Mouse (Mus musculus): ENCODE measurements around the gene Urb2. TPM values are rescaled to one million over a fixed set of nuclear protein-coding genes. Genes with fewer than 3 reads are reported as not detected.
"Not testable (repeated sequence)": the region's sequence is repeated elsewhere in the genome, so short reads cannot be mapped to it uniquely, and the experiment has no call there.

The Urb2 gene
- polyA plus RNA-seq, 2 experiments, result 6.7 to 11.9 TPM

DNA sequence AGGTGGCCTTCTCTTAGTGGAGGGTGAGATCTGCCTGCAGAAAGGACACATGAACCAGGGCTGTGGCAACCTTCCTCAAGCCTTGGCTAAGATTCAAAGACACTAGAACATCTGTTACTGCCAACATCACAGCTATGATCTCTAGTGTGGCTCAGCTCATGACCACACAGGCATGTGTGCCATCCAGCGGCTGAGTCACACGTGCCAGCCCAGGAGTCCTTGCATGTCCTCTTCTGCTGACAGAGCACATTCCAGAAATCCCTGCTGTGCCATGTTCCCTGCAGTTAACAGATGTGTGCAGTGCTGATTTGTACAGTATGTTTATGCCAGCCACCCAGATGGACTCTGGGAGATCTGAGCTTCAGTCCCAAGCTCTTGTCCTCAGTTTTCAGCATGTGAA lies 21.7 kb upstream of the Urb2 start:
- TF ChIP-seq POLR2A (IDR thresholded peaks at IDR 0.05; ENCODE audit: borderline replicate concordance, extremely low read depth, insufficient read depth, insufficient read length), result no peak
- H3K9ac ChIP-seq (ENCODE audit: low read depth, low read length, severe bottlenecking), result no peak overlapping the region
- no peaks in the 10 kb centered on the region for H3K4me1 ChIP-seq (ENCODE audit: control insufficient read depth, insufficient read depth, low read length)
- no peak overlapping the region for H3K4me2 ChIP-seq (replicated peaks; ENCODE audit: low read depth, low read length, severe bottlenecking)
- no peaks in the 10 kb centered on the region for H3K27me3 ChIP-seq (ENCODE audit: control insufficient read depth, insufficient read depth, low read length)
- ATAC-seq (ENCODE audit: low FRiP score, low read depth) (no peak), DNase-seq (ENCODE audit: low spot score) (no peak)
- H3K4me3 ChIP-seq (replicated peaks; ENCODE audit: low read length), result no peak overlapping the region
- WGBS, result 69% methylated on average over 2 of the region's 2 CpGs
- no peak overlapping the region for H3K27ac ChIP-seq (replicated peaks; ENCODE audit: low read depth, low read length)
- peaks cover 77% of the 10 kb centered on the region for H3K36me3 ChIP-seq (ENCODE audit: control insufficient read depth, insufficient read depth, low read length)
- no peaks in the 10 kb centered on the region for H3K9me3 ChIP-seq (ENCODE audit: control insufficient read depth, low read length)

GRCm38 (mm10) chr8:124002546-124003108 lies 18.7 kb upstream of the Urb2 start:
- no peak overlapping the region for H3K4me2 ChIP-seq (replicated peaks; ENCODE audit: low read depth, low read length, severe bottlenecking)
- DNase-seq (ENCODE audit: low spot score) (no peak), ATAC-seq (ENCODE audit: low FRiP score, low read depth) (no peak)
- H3K9me3 ChIP-seq (ENCODE audit: control insufficient read depth, low read length), result no peaks in the 10 kb centered on the region
- no peaks in the 10 kb centered on the region for H3K4me1 ChIP-seq (ENCODE audit: control insufficient read depth, insufficient read depth, low read length)
- no peak for TF ChIP-seq POLR2A (IDR thresholded peaks at IDR 0.05; ENCODE audit: borderline replicate concordance, extremely low read depth, insufficient read depth, insufficient read length)
- peaks cover 79% of the 10 kb centered on the region for H3K36me3 ChIP-seq (ENCODE audit: control insufficient read depth, insufficient read depth, low read length)
- no peak overlapping the region for H3K9ac ChIP-seq (ENCODE audit: low read depth, low read length, severe bottlenecking)
- no peaks in the 10 kb centered on the region for H3K27me3 ChIP-seq (ENCODE audit: control insufficient read depth, insufficient read depth, low read length)
- H3K4me3 ChIP-seq (replicated peaks; ENCODE audit: low read length), result no peak overlapping the region
- no peak overlapping the region for H3K27ac ChIP-seq (replicated peaks; ENCODE audit: low read depth, low read length)
- WGBS, result 92% methylated on average over 10 of the region's 10 CpGs

- ATAC-seq (ENCODE audit: low FRiP score, low read depth) (no peak), DNase-seq (ENCODE audit: low spot score) (no peak)
- WGBS, result 61% methylated on average over 6 of the region's 6 CpGs
- no peak for TF ChIP-seq POLR2A (IDR thresholded peaks at IDR 0.05; ENCODE audit: borderline replicate concordance, extremely low read depth, insufficient read depth, insufficient read length)
- Histone ChIP-seq H3K27me3 (ENCODE audit: control insufficient read depth, insufficient read depth, low read length) (no peaks in the 10 kb centered on the region), H3K4me3 (replicated peaks; ENCODE audit: low read length) (no peak overlapping the region), H3K4me1 (ENCODE audit: control insufficient read depth, insufficient read depth, low read length) (no peaks in the 10 kb centered on the region), H3K9ac (ENCODE audit: low read depth, low read length, severe bottlenecking) (no peak overlapping the region), H3K36me3 (ENCODE audit: control insufficient read depth, insufficient read depth, low read length) (peaks cover 63% of the 10 kb centered on the region), H3K4me2 (replicated peaks; ENCODE audit: low read depth, low read length, severe bottlenecking) (no peak overlapping the region), H3K27ac (replicated peaks; ENCODE audit: low read depth, low read length) (no peak overlapping the region), H3K9me3 (ENCODE audit: control insufficient read depth, low read length) (no peaks in the 10 kb centered on the region)
These were observed 13.5 kb upstream of the Urb2 start for GRCm38 (mm10) chr8:124007829-124008228.

DNA sequence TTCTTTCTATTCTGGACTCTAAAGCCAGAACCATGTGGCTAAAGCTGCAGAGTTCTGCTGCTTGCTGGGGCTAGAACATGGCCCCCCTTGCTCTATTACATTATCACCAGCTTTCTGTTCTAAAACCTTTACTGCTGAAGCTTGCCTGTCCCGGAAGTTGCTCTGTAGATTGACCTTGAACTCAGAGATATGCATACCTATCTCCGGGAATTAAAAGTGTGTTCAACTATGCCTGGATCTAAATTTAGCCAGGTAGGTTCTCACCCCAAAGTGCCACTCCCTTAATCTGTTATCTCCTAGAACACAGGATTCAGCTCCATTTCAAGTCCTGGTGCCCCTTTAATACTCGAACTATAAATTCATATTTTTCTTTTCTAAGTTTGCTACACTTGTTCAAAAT lies 9.7 kb upstream of the Urb2 start:
- no peak overlapping the region for H3K4me3 ChIP-seq (replicated peaks; ENCODE audit: low read length)
- H3K27me3 ChIP-seq (ENCODE audit: control insufficient read depth, insufficient read depth, low read length), result no peaks in the 10 kb centered on the region
- ATAC-seq (ENCODE audit: low FRiP score, low read depth) (no peak), DNase-seq (ENCODE audit: low spot score) (no peak)
- no peaks in the 10 kb centered on the region for H3K9me3 ChIP-seq (ENCODE audit: control insufficient read depth, low read length)
- peaks cover 30% of the 10 kb centered on the region for H3K36me3 ChIP-seq (ENCODE audit: control insufficient read depth, insufficient read depth, low read length)
- H3K4me1 ChIP-seq (ENCODE audit: control insufficient read depth, insufficient read depth, low read length), result no peaks in the 10 kb centered on the region
- H3K9ac ChIP-seq (ENCODE audit: low read depth, low read length, severe bottlenecking), result no peak overlapping the region
- 79% methylated on average over 3 of the region's 3 CpGs for WGBS
- H3K4me2 ChIP-seq (replicated peaks; ENCODE audit: low read depth, low read length, severe bottlenecking), result no peak overlapping the region
- H3K27ac ChIP-seq (replicated peaks; ENCODE audit: low read depth, low read length), result no peak overlapping the region
- no peak for TF ChIP-seq POLR2A (IDR thresholded peaks at IDR 0.05; ENCODE audit: borderline replicate concordance, extremely low read depth, insufficient read depth, insufficient read length)

- no peak overlapping the region for H3K4me3 ChIP-seq (replicated peaks; ENCODE audit: low read length)
- over 99% methylated on average over 3 of the region's 3 CpGs for WGBS
These were observed 9.2 kb upstream of the Urb2 start for GRCm38 (mm10) chr8:124011989-124012586.

GRCm38 (mm10) chr8:124014299-124014698 lies 7.0 kb upstream of the Urb2 start:
- H3K9me3 ChIP-seq (ENCODE audit: control insufficient read depth, low read length); H3K4me2 ChIP-seq (replicated peaks; ENCODE audit: low read depth, low read length, severe bottlenecking); H3K36me3 ChIP-seq (ENCODE audit: control insufficient read depth, insufficient read depth, low read length); DNase-seq (ENCODE audit: low spot score); H3K4me1 ChIP-seq (ENCODE audit: control insufficient read depth, insufficient read depth, low read length); ATAC-seq (ENCODE audit: low FRiP score, low read depth); H3K27me3 ChIP-seq (ENCODE audit: control insufficient read depth, insufficient read depth, low read length); H3K27ac ChIP-seq (replicated peaks; ENCODE audit: low read depth, low read length); H3K4me3 ChIP-seq (replicated peaks; ENCODE audit: low read length); H3K9ac ChIP-seq (ENCODE audit: low read depth, low read length, severe bottlenecking): not testable (repeated sequence)
- WGBS, result 94% methylated on average over 7 of the region's 7 CpGs

More at GRCm38 (mm10) chr8:124011989-124012586, 9.2 kb upstream of the Urb2 start:
- no peak overlapping the region for H3K9ac ChIP-seq (ENCODE audit: low read depth, low read length, severe bottlenecking)
- no peaks in the 10 kb centered on the region for H3K9me3 ChIP-seq (ENCODE audit: control insufficient read depth, low read length)
- H3K4me1 ChIP-seq (ENCODE audit: control insufficient read depth, insufficient read depth, low read length), result no peaks in the 10 kb centered on the region
- TF ChIP-seq POLR2A (IDR thresholded peaks at IDR 0.05; ENCODE audit: borderline replicate concordance, extremely low read depth, insufficient read depth, insufficient read length), result no peak
- peaks cover 25% of the 10 kb centered on the region for H3K36me3 ChIP-seq (ENCODE audit: control insufficient read depth, insufficient read depth, low read length)
- ATAC-seq (ENCODE audit: low FRiP score, low read depth) (no peak), DNase-seq (ENCODE audit: low spot score) (no peak)
- H3K4me2 ChIP-seq (replicated peaks; ENCODE audit: low read depth, low read length, severe bottlenecking), result no peak overlapping the region
- no peak overlapping the region for H3K27ac ChIP-seq (replicated peaks; ENCODE audit: low read depth, low read length)
- no peaks in the 10 kb centered on the region for H3K27me3 ChIP-seq (ENCODE audit: control insufficient read depth, insufficient read depth, low read length)
